Mouse (Mus musculus) retina, postnatal 1 day (tissue): ENCODE measurements at regions not wholly inside any gene's neighbourhood (a gene's known extent, or its start where the extent isn't known, plus 50 kb on each side); places are given as distances from the start of the nearest gene placed in this dataset.

Experiments used
- DNase-seq: peaks from one replicate; pipeline ENCODE4 v3.0.0-alpha.2; 2012

- DNase-seq, result no peak
Observed at GRCm38 (mm10) chr16:73117338-73117737, 809.2 kb downstream of the Robo1 start.

DNA sequence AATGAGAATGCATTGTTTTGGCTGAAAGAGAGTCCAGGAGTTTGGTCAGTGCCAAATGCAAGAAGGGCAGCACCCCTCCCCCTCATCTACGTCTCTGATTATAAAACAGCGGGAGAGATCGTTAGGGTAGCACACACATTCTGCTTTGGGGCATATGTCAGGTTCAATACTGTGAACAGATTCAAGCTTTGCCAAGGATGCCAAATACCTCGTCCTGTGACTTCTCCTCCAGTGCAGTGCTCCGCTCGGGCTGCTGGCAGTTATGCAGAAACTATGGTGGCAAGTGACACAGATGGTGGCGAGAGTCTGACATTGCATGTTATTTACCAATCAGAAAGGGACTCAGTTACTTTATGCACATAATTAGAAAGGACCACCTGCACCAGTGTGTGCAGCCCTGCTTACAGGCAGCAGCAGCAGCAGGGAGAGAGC is 799.9 kb downstream of the Robo1 start:
- DNase-seq, result peak; percentile 64

DNA sequence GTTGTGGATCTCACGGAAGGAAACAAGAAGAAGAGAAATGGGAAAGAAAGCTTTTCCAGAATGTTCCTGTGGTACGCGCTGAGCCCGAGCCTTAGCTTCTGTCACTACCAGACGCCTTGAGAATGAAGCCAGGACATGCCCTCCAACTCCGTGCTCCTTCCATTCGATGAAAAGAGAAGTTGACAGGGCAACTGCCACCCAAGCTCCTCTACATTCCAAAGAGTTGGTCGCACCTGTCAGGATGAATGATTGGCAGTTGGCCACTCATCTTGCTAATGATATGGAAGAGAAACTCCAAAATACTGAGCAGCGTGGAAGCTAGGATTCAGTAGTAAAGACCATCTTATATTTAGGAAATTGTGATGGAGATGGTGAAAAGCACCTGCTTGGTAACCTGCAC is 799.5 kb downstream of the Robo1 start:
- DNase-seq, result peak; percentile 26

DNA sequence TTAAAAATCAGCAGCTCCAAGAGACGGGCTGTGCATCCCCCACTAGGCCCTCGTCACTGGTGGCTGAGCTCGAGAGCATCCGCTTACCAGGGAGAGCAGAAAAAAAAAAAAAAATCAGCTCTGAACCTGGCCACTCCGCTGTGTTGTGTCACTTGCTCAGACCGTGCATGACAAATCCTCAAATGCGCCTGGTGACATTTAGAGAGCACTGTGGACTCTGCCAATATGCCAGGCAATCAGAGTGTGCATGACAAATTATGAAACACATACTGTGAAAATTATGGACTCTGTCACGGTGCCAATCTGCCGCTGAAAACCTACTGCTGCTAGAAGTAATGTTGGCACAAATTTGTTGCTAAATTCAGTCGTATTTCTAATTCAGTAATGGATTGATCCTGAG is 797.4 kb downstream of the Robo1 start:
- no peak for DNase-seq

GRCm38 (mm10) chr16:73100273-73100672 is 792.2 kb downstream of the Robo1 start:
- no peak for DNase-seq

DNA sequence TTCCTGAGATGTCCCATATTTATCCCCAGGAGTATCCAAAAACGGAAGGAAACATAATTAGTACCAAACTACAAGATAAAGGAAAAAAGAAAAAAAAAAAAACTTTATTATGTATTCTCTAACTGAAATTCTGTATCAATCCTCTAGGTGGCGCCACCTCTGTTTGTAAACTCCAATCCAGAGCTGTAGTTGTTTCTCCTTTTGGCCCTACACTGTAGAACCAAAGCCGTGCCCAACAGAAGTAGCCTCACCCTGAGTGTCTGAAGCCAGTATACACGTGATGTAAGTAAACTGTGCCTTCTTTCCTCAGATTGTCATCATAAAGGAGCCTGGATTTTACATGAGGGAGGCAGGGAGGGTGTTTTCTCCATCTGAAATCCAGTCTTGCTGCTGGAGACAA is 790.7 kb downstream of the Robo1 start:
- peak; percentile 70 for DNase-seq

DNA sequence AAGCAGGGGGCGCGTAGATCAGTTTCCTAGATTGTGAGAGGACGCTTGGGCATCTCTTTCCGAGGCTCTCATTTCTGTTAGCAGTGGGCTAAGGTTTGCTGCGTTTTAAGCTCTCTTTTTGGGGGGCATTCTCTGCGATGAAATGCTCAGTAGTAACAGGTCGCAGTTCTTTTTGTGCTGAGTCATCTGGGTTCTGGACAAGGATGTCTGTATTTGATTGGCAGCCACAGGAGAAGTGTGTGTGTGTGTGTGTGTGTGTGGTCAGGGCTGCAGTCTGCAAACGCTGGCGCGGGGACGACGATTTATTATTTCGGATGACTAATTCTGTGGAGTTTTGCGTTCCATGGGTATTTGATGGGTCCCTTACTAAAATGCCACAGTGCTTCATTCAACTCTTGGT is 789.1 kb downstream of the Robo1 start:
- peak; percentile 22 for DNase-seq

DNA sequence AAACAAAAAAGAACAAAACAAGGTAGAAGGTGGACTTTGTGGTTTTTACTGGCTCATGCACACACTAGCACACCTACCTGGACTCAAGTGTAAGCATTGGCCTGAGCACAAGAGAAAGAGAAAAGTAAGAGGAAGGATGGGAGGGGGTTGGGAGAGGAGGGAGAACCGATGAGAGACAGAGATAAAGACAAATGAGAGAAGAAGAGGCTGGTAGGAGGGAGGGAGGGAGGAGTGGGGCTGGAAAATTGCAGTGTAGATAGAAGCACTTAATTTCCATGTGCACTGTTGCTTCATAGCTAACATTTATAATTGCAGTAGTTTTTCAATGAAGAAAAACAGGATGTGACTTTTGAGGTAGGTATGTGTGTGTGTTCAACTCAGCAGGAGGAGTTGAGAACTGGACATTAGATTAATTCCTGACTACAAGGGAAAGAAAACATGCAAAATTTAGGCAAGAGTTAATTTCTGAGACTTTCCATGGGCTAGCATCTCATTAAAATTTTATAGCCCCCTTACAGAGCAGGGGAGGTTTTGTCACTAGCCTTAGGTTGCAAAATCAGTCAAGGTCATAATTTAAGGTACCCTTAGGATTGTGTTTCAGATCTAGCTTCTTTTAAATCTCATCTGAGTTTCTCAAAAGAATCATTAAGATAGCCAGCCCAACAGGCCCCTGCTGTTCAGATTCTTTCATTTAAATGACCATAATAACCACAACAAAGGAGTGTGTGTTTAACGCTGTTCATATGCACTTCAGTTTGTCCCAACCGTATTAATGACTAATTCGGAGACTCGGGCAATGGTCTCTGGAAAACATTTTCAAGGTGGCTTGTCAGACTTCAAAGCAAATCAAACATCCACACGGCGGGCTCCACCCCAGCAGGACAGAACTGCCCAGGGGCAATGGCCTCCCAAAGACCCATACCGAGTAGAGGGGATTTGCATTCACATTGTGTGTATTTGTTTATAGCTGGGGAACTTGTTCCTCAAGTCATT is 788.3 kb downstream of the Robo1 start:
- DNase-seq, result no peak
